In genomic region chr12:84939117-84939516, GRCm38 (mm10) we compare ENCODE assay signal across 30 mouse cellular contexts. TPM values are rescaled to one million over a fixed set of nuclear protein-coding genes. Genes with fewer than 3 reads are reported as not detected.
DNase-seq lines count a peak whose midpoint lies in the region; ATAC-seq and TF ChIP-seq lines count a peak whose summit lies in the region.
"Had no signal": no experiment of that assay in that cellular context is flagged by ENCODE, and none has a peak within 500 bp of the region (broad histone marks: within the 10 kb centered on the region; RNA-seq: fewer than 3 reads in every experiment).

No protein-coding gene starts in this region.

- no peak for TF ChIP-seq POLR2A in thymus, adult 2 months (IDR thresholded peaks at IDR 0.05; ENCODE audit: control insufficient read depth, extremely low read depth, insufficient read depth, low read length, poor library complexity)

- no peak overlapping the region for H3K9ac ChIP-seq in heart, embryonic 11.5 days (ENCODE audit: low read depth, low read length)
- peak overlapping the region; percentile 53; the same call in 1 of the 2 replicates for H3K9ac ChIP-seq in heart, embryonic 16.5 days (ENCODE audit: low read length)
- H3K9ac ChIP-seq: embryonic facial prominence, embryonic 13.5 days; hindbrain, embryonic 13.5 days; limb, embryonic 12.5 days; midbrain, embryonic 12.5 days; neural tube, embryonic 12.5 days; stomach, embryonic 15.5 days had no signal

- peak overlapping the region; percentile 12; the same call in 1 of the 2 replicates for H3K27ac ChIP-seq in heart, embryonic 11.5 days (ENCODE audit: low read depth, low read length)
- H3K27ac ChIP-seq in heart, embryonic 16.5 days (ENCODE audit: low read length): peak overlapping the region; percentile 92
- no peak overlapping the region for H3K27ac ChIP-seq in thymus, adult 2 months (ENCODE audit: control insufficient read depth, insufficient read depth, low read length)
- H3K27ac ChIP-seq: embryonic facial prominence, embryonic 13.5 days; hindbrain, embryonic 13.5 days; kidney, postnatal 0 days; limb, embryonic 12.5 days; midbrain, embryonic 12.5 days; neural tube, embryonic 12.5 days; stomach, embryonic 15.5 days had no signal

- ATAC-seq in heart, embryonic 11.5 days (replicated peaks; ENCODE audit: insufficient number of reproducible peaks, low FRiP score, low TSS enrichment): no peak
- ATAC-seq in heart, embryonic 16.5 days (replicated peaks; ENCODE audit: extremely low read depth, insufficient read depth, low FRiP score): peak; percentile 50
- ATAC-seq: forebrain, embryonic 16.5 days; intestine, embryonic 16.5 days had no signal

- H3K36me3 ChIP-seq in heart, embryonic 11.5 days (ENCODE audit: control insufficient read depth, insufficient read depth, low read length): peaks cover 13% of the 10 kb centered on the region
- H3K36me3 ChIP-seq in heart, embryonic 16.5 days (ENCODE audit: control insufficient read depth, insufficient read depth): peaks cover 27% of the 10 kb centered on the region
- H3K36me3 ChIP-seq in thymus, adult 2 months (ENCODE audit: control insufficient read depth, insufficient read depth, low read length): peaks cover 40% of the 10 kb centered on the region

- DNase-seq in heart, postnatal 25 days (ENCODE audit: low spot score): no peak
- no peak for DNase-seq in heart, adult 9 months (ENCODE audit: low spot score in 2 of 2)
- peak; percentile 15 to 41 for DNase-seq in right cerebral cortex, adult 2 months (ENCODE audit: low spot score in 2 of 2)
- no peak for DNase-seq in right cerebral cortex, postnatal 25 days
- no peak for DNase-seq in thymus, adult 2 months
- DNase-seq: adrenal gland, postnatal 25 days; B cell, adult 2 months; cerebellum, adult 18-20 months; cerebellum, postnatal 10 days; gastrocnemius, postnatal 25 days; kidney, adult 8-10 months; kidney, postnatal 4 days; lung, postnatal 4 days; right cerebral cortex, postnatal 14 days; thymus, postnatal 25 days had no signal

- no peaks in the 10 kb centered on the region for H3K9me3 ChIP-seq in heart, embryonic 11.5 days (replicated peaks; ENCODE audit: control insufficient read depth, low read length)
- H3K9me3 ChIP-seq in heart, embryonic 16.5 days (replicated peaks; ENCODE audit: control insufficient read depth, low read length): no peaks in the 10 kb centered on the region
- H3K9me3 ChIP-seq: embryonic facial prominence, embryonic 13.5 days; hindbrain, embryonic 13.5 days; limb, embryonic 12.5 days; midbrain, embryonic 12.5 days; neural tube, embryonic 12.5 days; stomach, embryonic 15.5 days had no signal

- no peak overlapping the region for H3K4me3 ChIP-seq in heart, embryonic 11.5 days (ENCODE audit: low read depth, low read length)
- no peak overlapping the region for H3K4me3 ChIP-seq in heart, embryonic 16.5 days (ENCODE audit: low read length)
- H3K4me3 ChIP-seq in thymus, adult 2 months (ENCODE audit: control insufficient read depth, insufficient read depth, low read length): no peak overlapping the region
- H3K4me3 ChIP-seq: embryonic facial prominence, embryonic 13.5 days; erythroblast, embryonic 14.5 days; hindbrain, embryonic 13.5 days; limb, embryonic 12.5 days; megakaryocyte, embryonic 14.5 days; midbrain, embryonic 12.5 days; myocyte; neural tube, embryonic 12.5 days; stomach, embryonic 15.5 days had no signal

- 73% methylated on average over 7 of the region's 7 CpGs for WGBS in heart, embryonic 11.5 days (ENCODE audit: insufficient replicate concordance)
- WGBS in heart, embryonic 16.5 days: 59% methylated on average over 7 of the region's 7 CpGs
- 96% methylated on average over 7 of the region's 7 CpGs for WGBS in thymus, adult 2 months

- no peaks in the 10 kb centered on the region for H3K27me3 ChIP-seq in heart, embryonic 11.5 days (ENCODE audit: control insufficient read depth, insufficient read depth, low read length)
- H3K27me3 ChIP-seq in heart, embryonic 16.5 days (ENCODE audit: control insufficient read depth, insufficient read depth, low read length): no peaks in the 10 kb centered on the region
- no peaks in the 10 kb centered on the region for H3K27me3 ChIP-seq in thymus, adult 2 months (ENCODE audit: control insufficient read depth, insufficient read depth, low read length)
- H3K27me3 ChIP-seq: embryonic facial prominence, embryonic 13.5 days; hindbrain, embryonic 13.5 days; limb, embryonic 12.5 days; megakaryocyte, embryonic 14.5 days; midbrain, embryonic 12.5 days; neural tube, embryonic 12.5 days; stomach, embryonic 15.5 days had no signal

- TF ChIP-seq CTCF in thymus, adult 2 months (IDR thresholded peaks at IDR 0.05; ENCODE audit: borderline replicate concordance, control insufficient read depth, extremely low read depth, insufficient read depth, low read length, poor library complexity): no peak

- intact Hi-C loops in heart, postnatal 25 days (cut with DNase I): no loop called here

- no peak overlapping the region for H3K4me2 ChIP-seq in heart, embryonic 11.5 days
- peak overlapping the region; percentile 28; the same call in 1 of the 2 replicates for H3K4me2 ChIP-seq in heart, embryonic 16.5 days (ENCODE audit: low read depth, low read length)
- H3K4me2 ChIP-seq: embryonic facial prominence, embryonic 13.5 days; hindbrain, embryonic 13.5 days; limb, embryonic 12.5 days; liver, embryonic 11.5 days; midbrain, embryonic 12.5 days; neural tube, embryonic 12.5 days; stomach, embryonic 15.5 days had no signal

- peaks cover 4% of the 10 kb centered on the region; the same call in 1 of the 2 replicates for H3K4me1 ChIP-seq in heart, embryonic 11.5 days (ENCODE audit: control insufficient read depth, insufficient read depth, low read length)
- H3K4me1 ChIP-seq in heart, embryonic 16.5 days (ENCODE audit: control insufficient read depth, insufficient read depth, low read length): peaks cover 35% of the 10 kb centered on the region
- peaks cover 6% of the 10 kb centered on the region for H3K4me1 ChIP-seq in thymus, adult 2 months (replicated peaks; ENCODE audit: control insufficient read depth, insufficient read depth, low read length)
- H3K4me1 ChIP-seq: embryonic facial prominence, embryonic 13.5 days; hindbrain, embryonic 13.5 days; limb, embryonic 12.5 days; midbrain, embryonic 12.5 days; neural tube, embryonic 12.5 days; stomach, embryonic 15.5 days had no signal

RNA-seq across cellular contexts. Expression of gene Fcf1, which starts 31.6 kb away (rescaled TPM):
- polyA plus RNA-seq in heart, embryonic 11.5 days (2014; fragmentation: Nextera tagmentation; extraction: Ambion mirVana): 92.3 and 102 TPM in 2 replicates
- total RNA-seq in heart, postnatal 25 days (2021): 10 to 100 TPM; 28.4 to 34.6 TPM
- 86.0 and 98.0 TPM in 2 replicates for polyA plus RNA-seq in heart, embryonic 16.5 days (2015; fragmentation: Nextera tagmentation; extraction: Ambion mirVana)
- 44.1 and 66.2 TPM in 2 replicates for polyA plus RNA-seq in thymus, adult 2 months (2012; rRNA removed)

RNA-seq across cellular contexts. Expression of gene Arel1, which starts 31.6 kb away (rescaled TPM):
- 13.1 and 16.1 TPM in 2 replicates for polyA plus RNA-seq in heart, embryonic 11.5 days (2014; fragmentation: Nextera tagmentation; extraction: Ambion mirVana)
- 10 to 100 TPM; 37.2 to 38.5 TPM for total RNA-seq in heart, postnatal 25 days (2021)
- 13.1 and 13.3 TPM in 2 replicates for polyA plus RNA-seq in heart, embryonic 16.5 days (2015; fragmentation: Nextera tagmentation; extraction: Ambion mirVana)
- polyA plus RNA-seq in thymus, adult 2 months (2012; rRNA removed): 41.1 and 42.1 TPM in 2 replicates

RNA-seq across cellular contexts. Expression of gene Ylpm1, which starts 57.0 kb away (rescaled TPM):
- 28.5 and 30.4 TPM in 2 replicates for polyA plus RNA-seq in heart, embryonic 11.5 days (2014; fragmentation: Nextera tagmentation; extraction: Ambion mirVana)
- total RNA-seq in heart, postnatal 25 days (2021): 10 to 100 TPM; 26.6 to 26.7 TPM
- polyA plus RNA-seq in heart, embryonic 16.5 days (2015; fragmentation: Nextera tagmentation; extraction: Ambion mirVana): 16.3 and 17.7 TPM in 2 replicates
- 32.1 and 40.6 TPM in 2 replicates for polyA plus RNA-seq in thymus, adult 2 months (2012; rRNA removed)

Comparison
In these comparisons a context has a peak if more than half of its experiments do, and no peak if none do; other contexts are left out.
1. DNase-seq: peak in right cerebral cortex, adult 2 months (2 of 2); none in heart, postnatal 25 days (single experiment), heart, adult 9 months (0 of 2), right cerebral cortex, postnatal 25 days (single experiment) and thymus, adult 2 months (single experiment).